Mouse (Mus musculus) cerebellum, adult (tissue): ENCODE measurements around the gene Cacna1i.
A peak's percentile ranks its signal among the peaks of the same experiment; 100 is the strongest.

Experiments
- ATAC-seq: cut with Nextera tagmentation; 2 replicates; pipeline ENCODE4 v1.9.2; 2017; ENCODE audit warnings: mild to moderate bottlenecking, moderate library complexity, mixed read lengths; ENCODE audit not compliant: insufficient number of reproducible peaks, low FRiP score, low TSS enrichment

Gene Cacna1i

GRCm38 (mm10) chr15:80286851-80287415 lies at the start of gene Cacna1i:
Gene Cacna1i (plus strand): TSS chr15:80287238.
- peak; percentile 74 for ATAC-seq

- ATAC-seq, result peak; percentile 31; the same call in 1 of the 2 replicates
Observed at GRCm38 (mm10) chr15:80248135-80248534, 38.9 kb upstream of the Cacna1i start.

GRCm38 (mm10) chr15:80248596-80248995 lies 38.4 kb upstream of the Cacna1i start:
- ATAC-seq, result no peak

- ATAC-seq, result no peak
Observed at GRCm38 (mm10) chr15:80249672-80250071, 37.4 kb upstream of the Cacna1i start.

- ATAC-seq, result no peak
Observed at GRCm38 (mm10) chr15:80250586-80250985, 36.5 kb upstream of the Cacna1i start.

- no peak for ATAC-seq
Observed at GRCm38 (mm10) chr15:80253530-80253929, 33.5 kb upstream of the Cacna1i start.

- no peak for ATAC-seq
Observed at GRCm38 (mm10) chr15:80254207-80254606, 32.8 kb upstream of the Cacna1i start.

- peak; percentile 92 for ATAC-seq
Observed at GRCm38 (mm10) chr15:80254847-80255645, 32.0 kb upstream of the Cacna1i start, which contains the start of gene Atf4. Gene Atf4 (plus strand): TSS chr15:80255184.

GRCm38 (mm10) chr15:80255646-80256121 lies 31.4 kb upstream of the Cacna1i start:
- ATAC-seq, result peak; percentile 7; the same call in 1 of the 2 replicates

- ATAC-seq, result no peak
Observed at GRCm38 (mm10) chr15:80256242-80256641, 30.8 kb upstream of the Cacna1i start.

- ATAC-seq, result no peak
Observed at GRCm38 (mm10) chr15:80256656-80257601, 30.1 kb upstream of the Cacna1i start.

- ATAC-seq, result no peak
Observed at GRCm38 (mm10) chr15:80257602-80258239, 29.3 kb upstream of the Cacna1i start.

GRCm38 (mm10) chr15:80258240-80259170 lies 28.5 kb upstream of the Cacna1i start:
- no peak for ATAC-seq

- no peak for ATAC-seq
Observed at GRCm38 (mm10) chr15:80259406-80260045, 27.5 kb upstream of the Cacna1i start.

GRCm38 (mm10) chr15:80260677-80261076 lies 26.4 kb upstream of the Cacna1i start:
- ATAC-seq, result 0 out of 2 replicates have a peak, but pooled peaks have one; percentile 37

GRCm38 (mm10) chr15:80261100-80261499 lies 25.9 kb upstream of the Cacna1i start:
- ATAC-seq, result no peak

- peak; percentile 75 for ATAC-seq
Observed at GRCm38 (mm10) chr15:80263610-80264575, 23.1 kb upstream of the Cacna1i start, which contains the start of gene Rps19bp1. Gene Rps19bp1 (minus strand): TSS chr15:80264315.
